Mouse (Mus musculus) right cerebral cortex, postnatal 14 days (tissue): ENCODE measurements at regions not wholly inside any gene's neighbourhood (a gene's known extent, or its start where the extent isn't known, plus 50 kb on each side); places are given as distances from the start of the nearest gene placed in this dataset.

Experiments used
- DNase-seq: peaks from one replicate; pipeline ENCODE4 v3.0.0; 2022

- DNase-seq = no peak
These were observed 113.8 kb upstream of the Nr5a2 start for GRCm38 (mm10) chr1:137073857-137074572.

- DNase-seq = no peak
These were observed 100.7 kb upstream of the Nr5a2 start for GRCm38 (mm10) chr1:137060914-137061313.

GRCm38 (mm10) chr1:137053134-137053533 lies 92.9 kb upstream of the Nr5a2 start:
- peak; percentile 8 for DNase-seq

GRCm38 (mm10) chr1:137051515-137051914 lies 91.3 kb upstream of the Nr5a2 start:
- no peak for DNase-seq

GRCm38 (mm10) chr1:137044076-137044475 lies 83.8 kb upstream of the Nr5a2 start:
- DNase-seq = no peak

- no peak for DNase-seq
These were observed 82.3 kb upstream of the Nr5a2 start for GRCm38 (mm10) chr1:137042414-137043010.

- no peak for DNase-seq
These were observed 80.7 kb upstream of the Nr5a2 start for GRCm38 (mm10) chr1:137040898-137041297.

- no peak for DNase-seq
These were observed 74.3 kb upstream of the Nr5a2 start for GRCm38 (mm10) chr1:137034586-137034985.

- no peak for DNase-seq
These were observed 73.4 kb upstream of the Nr5a2 start for GRCm38 (mm10) chr1:137033679-137034078.

GRCm38 (mm10) chr1:137023706-137024105 lies 63.5 kb upstream of the Nr5a2 start:
- no peak for DNase-seq

- DNase-seq = no peak
These were observed 60.3 kb upstream of the Nr5a2 start for GRCm38 (mm10) chr1:137020528-137020927.

GRCm38 (mm10) chr1:137017642-137018041 lies 57.4 kb upstream of the Nr5a2 start:
- no peak for DNase-seq

GRCm38 (mm10) chr1:137010240-137010926 lies 50.1 kb upstream of the Nr5a2 start:
- DNase-seq = no peak
